Mouse (Mus musculus) kidney, adult 11 months (tissue): ENCODE measurements around the gene Sec13.
A peak's percentile ranks its signal among the peaks of the same experiment; 100 is the strongest.
"Not testable (repeated sequence)": the region's sequence is repeated elsewhere in the genome, so short reads cannot be mapped to it uniquely, and the experiment has no call there.

ENCODE experiments used
- DNase-seq: peaks from one replicate; pipeline ENCODE4 v3.0.0; 2022

The Sec13 gene

GRCm38 (mm10) chr6:113740236-113741217, at the start of gene Sec13:
Gene Sec13 (minus strand): TSS chr6:113740743.
- DNase-seq, result peak; percentile 70

- DNase-seq, result no peak
These were observed 47.0 kb upstream of the Sec13 start for GRCm38 (mm10) chr6:113787459-113787968.

- DNase-seq, result no peak
These were observed 45.1 kb upstream of the Sec13 start for GRCm38 (mm10) chr6:113785658-113786057.

- no peak for DNase-seq
These were observed 37.7 kb upstream of the Sec13 start for GRCm38 (mm10) chr6:113778229-113778753.

GRCm38 (mm10) chr6:113768804-113769203, 28.3 kb upstream of the Sec13 start:
- no peak for DNase-seq

GRCm38 (mm10) chr6:113761644-113762043, 21.1 kb upstream of the Sec13 start:
- DNase-seq, result peak; percentile 50

GRCm38 (mm10) chr6:113749119-113749685, 8.7 kb upstream of the Sec13 start:
- DNase-seq, result no peak

- no peak for DNase-seq
These were observed 7.8 kb upstream of the Sec13 start for GRCm38 (mm10) chr6:113748351-113748750.

GRCm38 (mm10) chr6:113747284-113747683, 6.7 kb upstream of the Sec13 start:
- no peak for DNase-seq

- DNase-seq, result peak; percentile 59
These were observed 4.6 kb upstream of the Sec13 start for GRCm38 (mm10) chr6:113745117-113745516.

- DNase-seq, result no peak
These were observed 2.6 kb upstream of the Sec13 start for GRCm38 (mm10) chr6:113743111-113743510.

- DNase-seq, result no peak
These were observed 1.8 kb upstream of the Sec13 start for GRCm38 (mm10) chr6:113742321-113742720.

GRCm38 (mm10) chr6:113741425-113741824, 882 bp upstream of the Sec13 start:
- no peak for DNase-seq

- peak; percentile 32 for DNase-seq
These were observed 3.1 kb downstream of the Sec13 start for GRCm38 (mm10) chr6:113737318-113738046.

- no peak for DNase-seq
These were observed 9.2 kb downstream of the Sec13 start for GRCm38 (mm10) chr6:113731296-113731695.

- no peak for DNase-seq
These were observed 12.4 kb downstream of the Sec13 start for GRCm38 (mm10) chr6:113728181-113728580.

- no peak for DNase-seq
These were observed 19.5 kb downstream of the Sec13 start for GRCm38 (mm10) chr6:113721061-113721460.

- no peak for DNase-seq
These were observed 20.7 kb downstream of the Sec13 start, which contains the start of gene Ghrl for GRCm38 (mm10) chr6:113719878-113720277. Gene Ghrl (minus strand): TSS chr6:113719880.

- no peak for DNase-seq
These were observed 23.0 kb downstream of the Sec13 start for GRCm38 (mm10) chr6:113717541-113717940.

- peak; percentile 45 for DNase-seq
These were observed 25.7 kb downstream of the Sec13 start for GRCm38 (mm10) chr6:113714797-113715196.

- no peak for DNase-seq
These were observed 26.3 kb downstream of the Sec13 start for GRCm38 (mm10) chr6:113714276-113714675.

- not testable (repeated sequence) for DNase-seq
These were observed 27.2 kb downstream of the Sec13 start for GRCm38 (mm10) chr6:113713389-113713788.

GRCm38 (mm10) chr6:113712718-113713117, 27.8 kb downstream of the Sec13 start:
- no peak for DNase-seq
